17 mouse cellular contexts compared by ENCODE assay signal in genomic region chr7:110298739-110299410, GRCm38 (mm10).
A peak's percentile ranks its signal among the peaks of the same experiment; 100 is the strongest.
DNase-seq lines count a peak whose midpoint lies in the region; ATAC-seq and TF ChIP-seq lines count a peak whose summit lies in the region.
"Had no signal": no experiment of that assay in that cellular context is flagged by ENCODE, and none has a peak within 500 bp of the region (broad histone marks: within the 10 kb centered on the region; RNA-seq: fewer than 3 reads in every experiment).

No protein-coding gene starts in this region.

- H3K9me3 ChIP-seq in heart, embryonic 10.5 days, result no peaks in the 10 kb centered on the region
- no peaks in the 10 kb centered on the region for H3K9me3 ChIP-seq in liver, postnatal 0 days (ENCODE audit: low read length)
- H3K9me3 ChIP-seq in limb, embryonic 10.5 days (replicated peaks), result no peaks in the 10 kb centered on the region
- H3K9me3 ChIP-seq: midbrain, embryonic 10.5 days; neural tube, embryonic 12.5 days had no signal

- no peaks in the 10 kb centered on the region for H3K27me3 ChIP-seq in heart, embryonic 10.5 days (ENCODE audit: insufficient read depth, poor library complexity, severe bottlenecking)
- no peaks in the 10 kb centered on the region for H3K27me3 ChIP-seq in liver, postnatal 0 days (ENCODE audit: insufficient read depth, low read length)
- H3K27me3 ChIP-seq in limb, embryonic 10.5 days (ENCODE audit: low read depth, poor library complexity, severe bottlenecking), result no peaks in the 10 kb centered on the region
- H3K27me3 ChIP-seq: CH12.LX; neural tube, embryonic 12.5 days had no signal

- no peak overlapping the region for H3K4me3 ChIP-seq in heart, embryonic 10.5 days
- no peak overlapping the region for H3K4me3 ChIP-seq in liver, postnatal 0 days (ENCODE audit: low read depth, low read length)
- H3K4me3 ChIP-seq in limb, embryonic 10.5 days, result no peak overlapping the region
- H3K4me3 ChIP-seq: midbrain, embryonic 10.5 days; neural tube, embryonic 12.5 days had no signal

- no peak for TF ChIP-seq EP300 in liver, postnatal 0 days (IDR thresholded peaks at IDR 0.05; ENCODE audit: low read depth)

- H3K9ac ChIP-seq in liver, postnatal 0 days (replicated peaks), result no peak overlapping the region
- H3K9ac ChIP-seq: lung, embryonic 14.5 days; neural tube, embryonic 12.5 days had no signal

- DNase-seq in heart, embryonic 10.5 days (ENCODE audit: low spot score), result no peak
- no peak for DNase-seq in heart, postnatal 36 days
- no peak for DNase-seq in liver, postnatal 0 days
- DNase-seq in liver, result no peak
- no peak for DNase-seq in limb, embryonic 10.5 days (ENCODE audit: low spot score)
- DNase-seq in thymus, postnatal 10 days (ENCODE audit: low spot score in 2 of 2), result no peak
- DNase-seq in frontal cortex, postnatal 25 days (ENCODE audit: low spot score in 2 of 2), result no peak
- DNase-seq: adrenal gland, postnatal 14 days; cerebellum, postnatal 10 days; heart, adult 18-20 months; lung, embryonic 14.5 days; right cerebral cortex, adult 18-20 months; thymus, postnatal 36 days had no signal

- H3K4me2 ChIP-seq in liver, postnatal 0 days (ENCODE audit: low read depth, low read length), result no peak overlapping the region
- H3K4me2 ChIP-seq: liver, embryonic 11.5 days; lung, embryonic 14.5 days; neural tube, embryonic 12.5 days had no signal

- no peaks in the 10 kb centered on the region for H3K36me3 ChIP-seq in heart, embryonic 10.5 days
- no peaks in the 10 kb centered on the region for H3K36me3 ChIP-seq in liver, postnatal 0 days (replicated peaks; ENCODE audit: insufficient read depth, low read length)
- H3K36me3 ChIP-seq in limb, embryonic 10.5 days, result no peaks in the 10 kb centered on the region
- H3K36me3 ChIP-seq: midbrain, embryonic 10.5 days; neural tube, embryonic 12.5 days had no signal

- intact Hi-C loops in heart, postnatal 36 days (cut with DNase I), result no loop called here

- TF ChIP-seq CTCF in liver, postnatal 0 days (IDR thresholded peaks at IDR 0.05; ENCODE audit: low read depth), result no peak

- no peak for ATAC-seq in liver, postnatal 0 days

- peaks cover 34% of the 10 kb centered on the region for H3K4me1 ChIP-seq in heart, embryonic 10.5 days
- H3K4me1 ChIP-seq in liver, postnatal 0 days (ENCODE audit: insufficient read depth), result no peaks in the 10 kb centered on the region
- peaks cover 39% of the 10 kb centered on the region for H3K4me1 ChIP-seq in limb, embryonic 10.5 days
- H3K4me1 ChIP-seq: neural tube, embryonic 12.5 days had no signal

- 87% methylated on average over 17 of the region's 17 CpGs for WGBS in heart, embryonic 10.5 days
- WGBS in liver, postnatal 0 days (ENCODE audit: insufficient replicate concordance), result 80% methylated on average over 17 of the region's 17 CpGs
- 91% methylated on average over 17 of the region's 17 CpGs for WGBS in limb, embryonic 10.5 days

- peak overlapping the region; percentile 93 for H3K27ac ChIP-seq in heart, embryonic 10.5 days
- H3K27ac ChIP-seq in liver, postnatal 0 days (ENCODE audit: low read depth), result peak overlapping the region; percentile 76; the same call in 1 of the 2 replicates
- peak overlapping the region; percentile 91 for H3K27ac ChIP-seq in limb, embryonic 10.5 days
- H3K27ac ChIP-seq: neural tube, embryonic 12.5 days had no signal
